Mouse (Mus musculus) heart, embryonic 11.5 days (tissue): ENCODE data around the gene Fam229b. TPM values are rescaled to one million over a fixed set of nuclear protein-coding genes. Genes with fewer than 3 reads are reported as not detected.

Experiments
- ATAC-seq: fragments of 200-750 bp; cut with Nextera tagmentation; replicated peaks from 2 replicates; pipeline ENCODE4 v1.8.0; 2017; ENCODE audit warnings: moderate library complexity; ENCODE audit not compliant: insufficient number of reproducible peaks, low FRiP score, low TSS enrichment
- H3K27ac ChIP-seq: fragments of 300-500 bp; sonication (generic); 2 replicates; pipeline ENCODE4 v1.5.1; 2014; ENCODE audit warnings: mild to moderate bottlenecking, low read depth, low read length
- H3K27me3 ChIP-seq: fragments of 300-500 bp; sonication (generic); 2 replicates; pipeline ENCODE4 v1.6.1; 2014; ENCODE audit warnings: mild to moderate bottlenecking, low read length, mixed read lengths; ENCODE audit not compliant: control insufficient read depth, insufficient read depth
- H3K36me3 ChIP-seq: fragments of 300-500 bp; sonication (generic); 2 replicates; pipeline ENCODE4 v1.6.1; 2014; ENCODE audit warnings: mild to moderate bottlenecking, low read length, moderate library complexity, mixed read lengths; ENCODE audit not compliant: control insufficient read depth, insufficient read depth
- H3K4me1 ChIP-seq: fragments of 300-500 bp; sonication (generic); 2 replicates; pipeline ENCODE4 v1.6.1; 2014; ENCODE audit warnings: low read length; ENCODE audit not compliant: control insufficient read depth, insufficient read depth
- H3K4me2 ChIP-seq: fragments of 300-500 bp; sonication (generic); 2 replicates; pipeline ENCODE4 v1.6.1; 2014; ENCODE audit warnings: mild to moderate bottlenecking, moderate library complexity
- H3K4me3 ChIP-seq: fragments of 300-500 bp; sonication (generic); 2 replicates; pipeline ENCODE4 v1.5.1; 2014; ENCODE audit warnings: low read depth, low read length
- H3K9ac ChIP-seq: fragments of 300-500 bp; sonication (generic); 2 replicates; pipeline ENCODE4 v1.6.1; 2014; ENCODE audit warnings: mild to moderate bottlenecking, low read depth, low read length, moderate library complexity
- H3K9me3 ChIP-seq: fragments of 300-500 bp; sonication (generic); replicated peaks from 2 replicates; pipeline ENCODE4 v1.6.1; 2016; ENCODE audit warnings: low read length; ENCODE audit not compliant: control insufficient read depth
- WGBS: fragments of 180-500 bp; shearing (Covaris S2); extraction: QIAGEN DNeasy Blood & Tissue Kit; methylation state at CpG from one replicate; pipeline ENCODE4 v1.1.7; 2014; ENCODE audit not compliant: insufficient replicate concordance; 5-methylcytosine and 5-hydroxymethylcytosine counted together
- polyA plus RNA-seq: library from polyadenylated mRNA; unstranded; fragments of >200 nt; fragmentation: Nextera tagmentation; extraction: Ambion mirVana; gene quantifications from 2 replicates; pipeline ENCODE4 v1.2.1, GENCODE M21; 2014

The Fam229b gene
- polyA plus RNA-seq, 1 experiment from 2014 or later, result 8.6 TPM

- no peak overlapping the region for H3K4me2 ChIP-seq
- no peak overlapping the region for H3K27ac ChIP-seq
- H3K4me3 ChIP-seq, result no peak overlapping the region
- H3K9me3 ChIP-seq, result no peaks in the 10 kb centered on the region
- no peaks in the 10 kb centered on the region for H3K36me3 ChIP-seq
- 79% methylated on average over 5 of the region's 5 CpGs for WGBS
- no peak overlapping the region for H3K9ac ChIP-seq
- no peaks in the 10 kb centered on the region for H3K27me3 ChIP-seq
- ATAC-seq, result no peak
- no peaks in the 10 kb centered on the region; the same call in 1 of the 2 replicates for H3K4me1 ChIP-seq
Measured at GRCm38 (mm10) chr10:39156719-39157118, 23.0 kb upstream of the Fam229b start.

DNA sequence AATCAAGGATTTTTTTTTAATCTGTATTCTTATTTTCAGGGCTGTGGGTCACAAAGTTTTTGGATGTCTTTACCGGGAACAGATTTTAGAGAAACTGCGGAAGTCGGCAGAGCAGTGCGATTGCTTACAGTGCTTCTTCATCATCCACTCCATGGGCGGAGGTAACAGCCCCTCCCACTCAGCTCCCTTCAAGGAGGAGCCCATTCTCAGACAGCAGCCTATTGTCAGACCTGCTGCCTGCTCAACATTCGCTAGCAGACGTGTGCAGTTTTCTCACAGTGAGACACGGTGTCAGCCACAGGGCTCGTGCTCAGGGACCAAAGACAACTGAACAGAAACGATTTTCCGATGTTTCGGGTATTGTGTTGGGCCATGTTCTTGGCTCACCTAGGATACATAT, 8.5 kb upstream of the Fam229b start:
- no peak overlapping the region for H3K4me3 ChIP-seq
- peaks cover 21% of the 10 kb centered on the region for H3K36me3 ChIP-seq
- no peaks in the 10 kb centered on the region for H3K4me1 ChIP-seq
- no peaks in the 10 kb centered on the region for H3K9me3 ChIP-seq
- H3K27ac ChIP-seq, result no peak overlapping the region
- H3K27me3 ChIP-seq, result no peaks in the 10 kb centered on the region
- H3K4me2 ChIP-seq, result no peak overlapping the region
- 88% methylated on average over 12 of the region's 12 CpGs for WGBS
- H3K9ac ChIP-seq, result no peak overlapping the region
- ATAC-seq, result no peak

- Histone ChIP-seq H3K9ac (no peak overlapping the region), H3K4me3 (no peak overlapping the region), H3K4me2 (no peak overlapping the region), H3K36me3 (peaks cover 19% of the 10 kb centered on the region), H3K9me3 (no peaks in the 10 kb centered on the region), H3K27ac (no peak overlapping the region), H3K27me3 (no peaks in the 10 kb centered on the region), H3K4me1 (no peaks in the 10 kb centered on the region)
- no peak for ATAC-seq
- WGBS, result 94% methylated on average over 2 of the region's 2 CpGs
Measured at GRCm38 (mm10) chr10:39141401-39141800, 7.7 kb upstream of the Fam229b start.

GRCm38 (mm10) chr10:39140843-39141242, 7.1 kb upstream of the Fam229b start:
- Histone ChIP-seq H3K27me3 (no peaks in the 10 kb centered on the region), H3K9ac (no peak overlapping the region), H3K4me3 (no peak overlapping the region), H3K27ac (no peak overlapping the region), H3K4me2 (no peak overlapping the region), H3K4me1 (no peaks in the 10 kb centered on the region), H3K9me3 (no peaks in the 10 kb centered on the region), H3K36me3 (peaks cover 19% of the 10 kb centered on the region)
- 86% methylated on average over 14 of the region's 14 CpGs for WGBS
- no peak for ATAC-seq

- Histone ChIP-seq H3K36me3 (peaks cover 16% of the 10 kb centered on the region), H3K4me1 (peaks cover 6% of the 10 kb centered on the region; the same call in 1 of the 2 replicates), H3K27me3 (no peaks in the 10 kb centered on the region), H3K4me2 (no peak overlapping the region), H3K27ac (no peak overlapping the region), H3K4me3 (no peak overlapping the region), H3K9me3 (no peaks in the 10 kb centered on the region), H3K9ac (no peak overlapping the region)
- ATAC-seq, result no peak
- WGBS, result 85% methylated on average over 6 of the region's 6 CpGs
Measured at GRCm38 (mm10) chr10:39138761-39139160, 5.0 kb upstream of the Fam229b start.

GRCm38 (mm10) chr10:39137766-39138165, 4.1 kb upstream of the Fam229b start:
- whole genome bisulfite sequencing, result 73% methylated on average over 3 of the region's 3 CpGs
- Histone ChIP-seq H3K4me1 (peaks cover 6% of the 10 kb centered on the region; the same call in 1 of the 2 replicates), H3K4me3 (no peak overlapping the region), H3K27me3 (no peaks in the 10 kb centered on the region), H3K27ac (no peak overlapping the region), H3K36me3 (peaks cover 14% of the 10 kb centered on the region), H3K9ac (no peak overlapping the region), H3K9me3 (no peaks in the 10 kb centered on the region), H3K4me2 (no peak overlapping the region)
- ATAC-seq, result no peak

- Histone ChIP-seq H3K27me3 (no peaks in the 10 kb centered on the region), H3K4me1 (no peaks in the 10 kb centered on the region), H3K4me2 (no peak overlapping the region), H3K36me3 (no peaks in the 10 kb centered on the region), H3K4me3 (no peak overlapping the region), H3K9ac (no peak overlapping the region), H3K9me3 (no peaks in the 10 kb centered on the region), H3K27ac (no peak overlapping the region)
- no peak for ATAC-seq
- 29% methylated on average over 4 of the region's 4 CpGs for WGBS
Measured at GRCm38 (mm10) chr10:39121412-39121811, 12.3 kb downstream of the Fam229b start.

GRCm38 (mm10) chr10:39109489-39109874, 24.2 kb downstream of the Fam229b start:
- no peak overlapping the region for H3K9ac ChIP-seq
- H3K4me3 ChIP-seq, result no peak overlapping the region
- ATAC-seq, result no peak
- H3K36me3 ChIP-seq, result peaks cover 17% of the 10 kb centered on the region
- H3K27ac ChIP-seq, result no peak overlapping the region
- WGBS, result 66% methylated on average over 4 of the region's 4 CpGs
- H3K27me3 ChIP-seq, result no peaks in the 10 kb centered on the region
- no peak overlapping the region for H3K4me2 ChIP-seq
- no peaks in the 10 kb centered on the region for H3K9me3 ChIP-seq
- H3K4me1 ChIP-seq, result no peaks in the 10 kb centered on the region

GRCm38 (mm10) chr10:39108837-39109488, 24.8 kb downstream of the Fam229b start:
- Histone ChIP-seq H3K9me3 (no peaks in the 10 kb centered on the region), H3K4me3 (no peak overlapping the region), H3K27me3 (no peaks in the 10 kb centered on the region), H3K27ac (no peak overlapping the region), H3K4me1 (no peaks in the 10 kb centered on the region), H3K9ac (no peak overlapping the region), H3K4me2 (no peak overlapping the region), H3K36me3 (peaks cover 17% of the 10 kb centered on the region)
- 65% methylated on average over 10 of the region's 10 CpGs for WGBS
- ATAC-seq, result no peak
